Mouse (Mus musculus) neural tube, embryonic 14.5 days (tissue): ENCODE results near the gene Dcst2. TPM values are rescaled to one million over a fixed set of nuclear protein-coding genes. Genes with fewer than 3 reads are reported as not detected.

Experiments used
- ATAC-seq: fragments of 200-750 bp; cut with Nextera tagmentation; 2 replicates; pipeline ENCODE4 v1.8.0; 2017; ENCODE audit warnings: low read depth, mild to moderate bottlenecking, moderate TSS enrichment, moderate library complexity
- H3K27ac ChIP-seq: fragments of 300-500 bp; sonication (generic); 2 replicates; pipeline ENCODE4 v1.5.1; 2014; ENCODE audit warnings: low read depth, mild to moderate bottlenecking, control low read depth, low read length, moderate library complexity, mixed read lengths
- H3K27me3 ChIP-seq: fragments of 300-500 bp; sonication (generic); 2 replicates; pipeline ENCODE4 v1.6.1; 2014; ENCODE audit warnings: low read length; ENCODE audit not compliant: control insufficient read depth, insufficient read depth
- H3K36me3 ChIP-seq: fragments of 300-500 bp; sonication (generic); 2 replicates; pipeline ENCODE4 v1.6.1; 2014; ENCODE audit warnings: low read length, mixed read lengths; ENCODE audit not compliant: control insufficient read depth, insufficient read depth
- H3K4me1 ChIP-seq: fragments of 300-500 bp; sonication (generic); 2 replicates; pipeline ENCODE4 v1.6.1; 2014; ENCODE audit warnings: low read length; ENCODE audit not compliant: control insufficient read depth, insufficient read depth
- H3K4me2 ChIP-seq: fragments of 300-500 bp; sonication (generic); 2 replicates; pipeline ENCODE4 v1.6.1; 2014; ENCODE audit warnings: mild to moderate bottlenecking, low read depth, low read length, control low read depth
- H3K4me3 ChIP-seq: fragments of 300-500 bp; sonication (generic); 2 replicates; pipeline ENCODE4 v1.5.1; 2014; ENCODE audit warnings: low read depth, low read length, control low read depth, mixed read lengths
- H3K9ac ChIP-seq: fragments of 300-500 bp; sonication (generic); replicated peaks from 2 replicates; pipeline ENCODE4 v1.6.1; 2014; ENCODE audit warnings: low read depth, mild to moderate bottlenecking, control low read depth, low read length, mixed read lengths
- H3K9me3 ChIP-seq: fragments of 300-500 bp; sonication (generic); 2 replicates; pipeline ENCODE4 v1.6.1; 2016; ENCODE audit warnings: low read length; ENCODE audit not compliant: control insufficient read depth
- WGBS: fragments of 180-500 bp; shearing (Covaris S2); extraction: QIAGEN DNeasy Blood & Tissue Kit; methylation state at CpG from one replicate; pipeline ENCODE4 v1.1.7; 2014; 5-methylcytosine and 5-hydroxymethylcytosine counted together
- polyA plus RNA-seq: library from polyadenylated mRNA; unstranded; fragments of >200 nt; fragmentation: Nextera tagmentation; extraction: Ambion mirVana; gene quantifications from 2 replicates; pipeline ENCODE4 v1.2.1, GENCODE M21; 2014

The Dcst2 gene
- polyA plus RNA-seq, 1 experiment from 2014 or later = 0.25 TPM

DNA sequence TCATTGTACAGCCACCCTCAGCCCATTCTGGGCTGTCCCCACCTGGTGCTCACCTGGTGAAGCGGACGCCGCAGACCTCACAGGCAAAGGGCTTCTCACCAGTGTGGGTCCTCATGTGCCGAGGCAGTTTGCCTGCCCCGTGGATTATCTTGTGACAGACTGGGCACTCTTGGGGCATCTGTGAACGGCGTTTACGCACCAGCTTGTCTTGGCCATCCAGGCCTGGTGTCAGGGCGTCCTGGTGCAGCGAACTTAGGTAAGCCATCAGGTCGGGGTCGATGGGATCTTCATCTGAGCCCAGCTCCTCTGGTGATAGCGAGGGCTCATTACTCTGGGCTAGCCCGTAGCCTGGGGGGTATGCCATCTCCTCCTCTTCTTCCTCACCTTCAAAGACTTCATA, 18.5 kb downstream of the Dcst2 start:
- Histone ChIP-seq H3K27me3 (no peaks in the 10 kb centered on the region), H3K4me3 (no peak overlapping the region), H3K36me3 (no peaks in the 10 kb centered on the region), H3K27ac (no peak overlapping the region), H3K9me3 (no peaks in the 10 kb centered on the region), H3K4me2 (no peak overlapping the region), H3K4me1 (peaks cover 9% of the 10 kb centered on the region; the same call in 1 of the 2 replicates), H3K9ac (no peak overlapping the region)
- no peak for ATAC-seq
- 95% methylated on average over 14 of the region's 14 CpGs for WGBS

DNA sequence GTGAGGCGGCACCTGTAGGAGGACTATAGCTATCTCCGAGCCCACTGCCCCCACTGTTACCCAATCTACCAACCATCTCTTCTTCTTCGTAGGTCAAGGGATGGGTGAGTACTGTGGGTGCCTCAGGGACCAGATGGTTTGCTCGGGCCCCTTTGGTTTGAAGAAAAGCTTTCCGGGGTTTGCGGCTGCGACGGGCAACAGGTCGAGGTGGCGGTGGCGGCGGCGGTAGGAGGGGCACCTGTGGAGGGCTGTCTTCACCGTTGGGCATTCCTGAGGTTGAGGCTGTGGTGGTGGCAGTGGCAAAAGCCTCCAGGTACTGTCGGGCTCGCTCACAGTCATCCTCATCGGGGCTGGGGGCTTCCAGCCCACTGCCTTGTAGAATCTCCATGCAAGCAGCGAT, 18.9 kb downstream of the Dcst2 start:
- no peaks in the 10 kb centered on the region for H3K36me3 ChIP-seq
- no peak overlapping the region for H3K9ac ChIP-seq
- H3K4me3 ChIP-seq = no peak overlapping the region
- no peak overlapping the region for H3K27ac ChIP-seq
- no peak for ATAC-seq
- no peaks in the 10 kb centered on the region for H3K27me3 ChIP-seq
- peaks cover 9% of the 10 kb centered on the region; the same call in 1 of the 2 replicates for H3K4me1 ChIP-seq
- no peak overlapping the region for H3K4me2 ChIP-seq
- 95% methylated on average over 18 of the region's 18 CpGs for WGBS
- H3K9me3 ChIP-seq = no peaks in the 10 kb centered on the region

DNA sequence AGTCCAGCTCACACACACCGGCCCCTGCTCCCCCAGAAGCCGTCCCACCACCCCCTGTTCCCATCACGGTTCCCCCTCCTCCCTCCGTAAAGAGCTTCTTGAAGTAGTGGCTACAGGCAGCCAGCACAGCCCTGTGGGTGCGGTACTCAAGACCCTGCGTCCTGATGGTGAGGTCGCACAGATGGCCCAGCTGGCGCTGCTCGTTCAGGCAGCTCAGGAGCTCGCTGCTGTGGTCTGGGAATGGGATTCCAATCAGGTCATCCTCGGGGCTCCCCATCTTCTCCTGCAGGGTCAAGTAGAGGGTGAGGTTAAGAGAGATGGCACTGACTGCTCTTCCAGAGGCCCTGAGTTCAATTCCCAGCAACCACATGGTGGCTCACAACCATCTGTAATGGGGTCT, 19.5 kb downstream of the Dcst2 start:
- H3K9ac ChIP-seq = no peak overlapping the region
- no peak overlapping the region for H3K4me3 ChIP-seq
- no peaks in the 10 kb centered on the region for H3K27me3 ChIP-seq
- H3K36me3 ChIP-seq = no peaks in the 10 kb centered on the region
- peaks cover 9% of the 10 kb centered on the region; the same call in 1 of the 2 replicates for H3K4me1 ChIP-seq
- H3K9me3 ChIP-seq = no peaks in the 10 kb centered on the region
- 84% methylated on average over 11 of the region's 11 CpGs for WGBS
- H3K27ac ChIP-seq = no peak overlapping the region
- no peak for ATAC-seq
- H3K4me2 ChIP-seq = no peak overlapping the region

DNA sequence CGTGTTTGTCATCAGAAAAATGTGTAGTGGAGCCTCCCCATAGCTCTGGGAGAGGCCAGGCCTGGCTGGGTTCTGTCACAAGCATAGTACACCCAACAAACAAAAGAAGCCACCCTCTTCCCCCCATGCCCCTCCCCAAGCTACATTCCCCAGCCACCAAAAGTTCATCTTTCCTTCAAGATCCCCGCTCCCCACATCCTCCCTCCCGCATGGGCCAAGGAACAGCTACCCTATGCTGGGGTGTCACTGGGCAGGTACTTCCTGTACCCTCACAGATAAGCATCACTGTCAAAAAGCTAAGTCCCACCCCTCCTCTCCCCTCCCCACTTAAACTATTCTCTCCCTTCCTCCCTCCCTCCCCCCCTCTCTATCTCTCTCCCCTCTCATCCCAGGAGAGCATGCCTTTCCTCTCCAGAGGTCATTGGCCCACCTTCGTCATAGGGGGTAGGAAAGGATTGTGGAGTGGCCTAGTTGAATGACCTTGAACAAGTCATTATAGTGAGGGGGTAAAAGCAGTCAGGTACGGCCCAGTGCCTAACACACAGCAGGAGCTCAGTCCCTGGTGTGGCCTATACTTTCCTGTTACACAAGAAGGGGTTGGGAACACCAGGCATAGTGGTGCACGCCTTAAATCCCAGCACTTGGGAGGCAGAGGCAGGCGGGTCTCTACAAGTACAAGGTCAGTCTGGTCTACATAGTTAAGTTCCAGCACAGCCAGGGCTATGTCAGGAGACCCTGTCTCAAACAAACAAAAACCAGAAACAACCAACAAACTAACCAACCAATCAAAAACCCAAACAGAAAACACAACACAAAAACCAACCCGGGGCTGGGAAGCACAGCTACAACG, 20.5 kb downstream of the Dcst2 start:
- no peaks in the 10 kb centered on the region for H3K9me3 ChIP-seq
- H3K4me1 ChIP-seq = peaks cover 9% of the 10 kb centered on the region; the same call in 1 of the 2 replicates
- H3K27ac ChIP-seq = no peak overlapping the region
- no peaks in the 10 kb centered on the region for H3K27me3 ChIP-seq
- H3K36me3 ChIP-seq = no peaks in the 10 kb centered on the region
- no peak overlapping the region for H3K4me3 ChIP-seq
- H3K4me2 ChIP-seq = no peak overlapping the region
- no peak for ATAC-seq
- H3K9ac ChIP-seq = no peak overlapping the region
- WGBS = 90% methylated on average over 9 of the region's 9 CpGs

DNA sequence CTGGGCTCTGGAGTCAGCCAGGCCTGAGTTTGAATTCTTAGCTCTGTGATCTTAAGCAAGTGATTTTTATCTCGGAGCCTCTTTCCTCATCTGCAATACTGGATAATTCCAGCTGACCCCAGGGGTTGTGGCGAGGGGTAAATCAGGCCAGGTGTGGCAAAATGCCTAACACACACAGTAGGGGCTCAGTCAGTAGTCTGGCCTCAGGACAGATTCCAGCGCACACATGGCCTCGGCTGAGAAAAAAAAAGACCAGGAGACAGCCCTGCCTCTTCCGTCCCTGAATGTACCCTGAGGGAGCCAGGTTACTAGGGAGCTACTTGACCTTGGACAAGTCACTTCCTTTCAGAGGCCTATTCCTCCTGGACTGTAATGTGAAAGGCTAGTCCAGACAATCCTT, 21.2 kb downstream of the Dcst2 start:
- no peak overlapping the region for H3K27ac ChIP-seq
- 87% methylated on average over 5 of the region's 5 CpGs for WGBS
- H3K4me1 ChIP-seq = peaks cover 9% of the 10 kb centered on the region; the same call in 1 of the 2 replicates
- no peak overlapping the region for H3K4me3 ChIP-seq
- no peak for ATAC-seq
- H3K4me2 ChIP-seq = no peak overlapping the region
- H3K36me3 ChIP-seq = no peaks in the 10 kb centered on the region
- no peak overlapping the region for H3K9ac ChIP-seq
- no peaks in the 10 kb centered on the region for H3K27me3 ChIP-seq
- no peaks in the 10 kb centered on the region for H3K9me3 ChIP-seq

DNA sequence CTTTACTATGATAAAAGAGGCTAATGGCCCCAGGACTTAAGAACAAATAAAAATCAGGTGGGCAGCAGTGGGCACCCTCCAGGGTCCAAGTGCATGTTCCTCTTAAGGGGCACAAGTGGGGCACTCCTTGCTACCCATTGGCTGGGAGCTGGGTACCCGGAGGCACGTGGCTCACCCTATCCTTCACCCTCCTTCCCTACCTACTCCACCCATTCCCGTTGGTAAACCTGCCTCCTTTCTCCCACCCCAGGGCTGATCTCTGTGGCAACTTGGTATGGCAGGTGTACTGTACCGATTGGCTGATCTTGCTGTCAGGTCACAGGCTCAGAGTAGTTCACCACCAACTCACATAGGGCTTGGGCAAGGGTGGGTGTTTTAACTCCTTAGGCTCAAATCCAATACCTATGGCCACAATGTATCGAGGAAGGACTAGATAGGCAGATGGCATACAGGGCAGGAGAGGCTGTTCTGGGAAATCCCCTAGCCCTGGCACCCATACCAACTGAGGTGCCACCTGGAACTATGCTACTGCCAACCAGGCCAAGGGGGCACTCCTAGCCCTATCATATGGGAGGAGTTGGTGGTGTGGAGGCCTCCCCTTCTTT, 22.0 kb downstream of the Dcst2 start:
- H3K4me2 ChIP-seq = no peak overlapping the region
- no peak overlapping the region for H3K27ac ChIP-seq
- H3K9me3 ChIP-seq = no peaks in the 10 kb centered on the region
- H3K36me3 ChIP-seq = no peaks in the 10 kb centered on the region
- H3K9ac ChIP-seq = no peak overlapping the region
- no peak overlapping the region for H3K4me3 ChIP-seq
- peaks cover 3% of the 10 kb centered on the region; the same call in 1 of the 2 replicates for H3K4me1 ChIP-seq
- WGBS = 94% methylated on average over 5 of the region's 5 CpGs
- no peak for ATAC-seq
- H3K27me3 ChIP-seq = no peaks in the 10 kb centered on the region

DNA sequence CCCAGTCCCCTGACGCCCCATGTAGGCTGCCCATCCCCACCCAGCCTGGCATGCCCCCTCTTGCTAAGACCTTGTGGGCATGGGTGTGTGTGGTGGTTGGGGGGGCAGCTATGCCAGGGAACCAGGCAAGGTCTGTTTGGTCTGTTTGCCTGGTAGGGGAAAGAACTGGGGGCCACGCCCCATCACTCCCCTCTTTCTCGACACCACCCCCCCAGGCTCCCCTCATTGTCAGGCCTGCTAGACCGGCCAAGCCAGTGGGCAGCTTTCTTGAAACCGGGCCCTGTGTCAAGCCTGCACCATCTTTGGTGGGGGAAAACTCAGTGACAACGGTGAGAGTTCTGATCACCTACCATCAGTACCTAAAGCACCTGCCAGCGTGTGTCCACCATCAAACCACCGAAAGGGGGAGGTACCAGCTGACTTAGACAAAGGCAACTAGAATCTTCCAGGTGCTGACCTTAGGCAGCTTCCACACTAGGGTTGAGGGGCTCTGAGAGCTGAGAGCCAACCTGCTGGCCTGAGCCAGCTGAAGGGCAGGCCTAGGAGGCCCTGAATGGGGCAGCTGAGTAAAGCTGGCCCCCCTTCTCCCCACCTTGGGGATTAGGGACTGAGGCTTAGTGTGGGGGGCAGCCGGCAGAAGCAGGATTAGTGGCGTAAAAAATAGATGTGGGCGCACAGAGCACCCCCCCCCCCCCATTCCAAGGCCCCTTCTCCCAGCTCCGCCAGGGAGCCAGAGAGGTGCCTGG, 22.7 kb downstream of the Dcst2 start:
- ATAC-seq = no peak
- H3K4me3 ChIP-seq = no peak overlapping the region
- no peaks in the 10 kb centered on the region for H3K36me3 ChIP-seq
- no peaks in the 10 kb centered on the region for H3K4me1 ChIP-seq
- H3K9me3 ChIP-seq = no peaks in the 10 kb centered on the region
- no peak overlapping the region for H3K4me2 ChIP-seq
- no peaks in the 10 kb centered on the region for H3K27me3 ChIP-seq
- H3K9ac ChIP-seq = no peak overlapping the region
- H3K27ac ChIP-seq = no peak overlapping the region
- WGBS = 77% methylated on average over 11 of the region's 12 CpGs

DNA sequence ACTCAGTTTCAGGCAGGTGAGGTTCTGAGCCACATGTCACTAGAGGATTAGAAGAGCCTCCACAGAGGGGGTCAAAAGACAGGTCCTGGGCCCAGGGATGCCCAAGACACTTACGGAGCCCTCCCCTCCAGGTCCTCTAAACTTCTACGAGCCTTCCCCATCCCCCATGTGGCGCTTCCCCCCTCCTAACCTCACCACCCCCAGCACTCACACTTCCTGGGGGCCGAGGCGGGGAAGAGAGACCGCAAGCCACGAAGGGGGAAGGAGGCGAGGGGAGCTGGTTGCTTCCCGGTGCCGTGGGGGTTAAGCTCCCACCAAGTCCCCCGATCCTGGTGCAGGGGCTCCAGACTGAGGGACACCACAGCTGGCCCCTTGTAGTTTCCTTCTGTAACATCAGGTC, 23.7 kb downstream of the Dcst2 start:
- no peak overlapping the region for H3K27ac ChIP-seq
- H3K4me3 ChIP-seq = no peak overlapping the region
- 58% methylated on average over 11 of the region's 11 CpGs for WGBS
- no peak overlapping the region for H3K9ac ChIP-seq
- no peak overlapping the region for H3K4me2 ChIP-seq
- H3K36me3 ChIP-seq = no peaks in the 10 kb centered on the region
- H3K9me3 ChIP-seq = no peaks in the 10 kb centered on the region
- no peaks in the 10 kb centered on the region for H3K4me1 ChIP-seq
- ATAC-seq = no peak
- H3K27me3 ChIP-seq = no peaks in the 10 kb centered on the region
